Mouse (Mus musculus) kidney, postnatal 0 days (tissue): Measurements from ENCODE around the gene Capn15. TPM values are rescaled to one million over a fixed set of nuclear protein-coding genes. Genes with fewer than 3 reads are reported as not detected.

Experiments
- ATAC-seq: fragments of 200-750 bp; cut with Nextera tagmentation; replicated peaks from 2 replicates; pipeline ENCODE4 v1.8.0; 2017; ENCODE audit warnings: low read depth, moderate number of reproducible peaks, moderate TSS enrichment, moderate library complexity; ENCODE audit not compliant: low FRiP score
- DNase-seq: peaks from one replicate; pipeline ENCODE4 v3.0.0-alpha.2; 2016; ENCODE audit warnings: low spot score
- H3K27ac ChIP-seq: fragments of 300-500 bp; sonication (generic); 2 replicates; pipeline ENCODE4 v1.5.1; 2014; ENCODE audit warnings: mild to moderate bottlenecking
- H3K27me3 ChIP-seq: fragments of 300-500 bp; sonication (generic); 2 replicates; pipeline ENCODE4 v1.6.1; 2014; ENCODE audit warnings: low read length, mixed read lengths; ENCODE audit not compliant: insufficient read depth
- H3K36me3 ChIP-seq: fragments of 300-500 bp; sonication (generic); 2 replicates; pipeline ENCODE4 v1.6.1; 2014; ENCODE audit warnings: low read length, mixed read lengths; ENCODE audit not compliant: insufficient read depth
- H3K4me1 ChIP-seq: fragments of 300-500 bp; sonication (generic); replicated peaks from 2 replicates; pipeline ENCODE4 v1.6.1; 2014; ENCODE audit warnings: antibody characterized with exemption, low read length, mixed read lengths; ENCODE audit not compliant: insufficient read depth
- H3K4me2 ChIP-seq: fragments of 300-500 bp; sonication (generic); 2 replicates; pipeline ENCODE4 v1.6.1; 2014; ENCODE audit warnings: mild to moderate bottlenecking, low read length, moderate library complexity, mixed read lengths
- H3K4me3 ChIP-seq: fragments of 300-500 bp; sonication (generic); replicated peaks from 2 replicates; pipeline ENCODE4 v1.5.1; 2014; ENCODE audit warnings: low read depth, low read length
- H3K9ac ChIP-seq: fragments of 300-500 bp; sonication (generic); 2 replicates; pipeline ENCODE4 v1.6.1; 2014; ENCODE audit warnings: low read depth, low read length
- H3K9me3 ChIP-seq: fragments of 300-500 bp; sonication (generic); replicated peaks from 2 replicates; pipeline ENCODE4 v1.6.1; 2016; ENCODE audit warnings: low read length, inconsistent platforms, mixed read lengths
- CTCF ChIP-seq: IDR thresholded peaks from 2 replicates; pipeline ENCODE4 v1.5.1; 2016; ENCODE audit warnings: antibody characterized with exemption, low read depth, mild to moderate bottlenecking, moderate library complexity
- WGBS: fragments of 180-500 bp; shearing (Covaris S2); extraction: QIAGEN DNeasy Blood & Tissue Kit; methylation state at CpG from one replicate; pipeline ENCODE4 v1.1.7; 2014; 5-methylcytosine and 5-hydroxymethylcytosine counted together
- polyA plus RNA-seq: library from polyadenylated mRNA; unstranded; fragments of >200 nt; fragmentation: Nextera tagmentation; extraction: Ambion mirVana; gene quantifications from 2 replicates; pipeline ENCODE4 v1.2.1, GENCODE M21; 2015

Capn15 gene
- polyA plus RNA-seq, 1 experiment from 2014 or later, result 17.0 TPM

DNA sequence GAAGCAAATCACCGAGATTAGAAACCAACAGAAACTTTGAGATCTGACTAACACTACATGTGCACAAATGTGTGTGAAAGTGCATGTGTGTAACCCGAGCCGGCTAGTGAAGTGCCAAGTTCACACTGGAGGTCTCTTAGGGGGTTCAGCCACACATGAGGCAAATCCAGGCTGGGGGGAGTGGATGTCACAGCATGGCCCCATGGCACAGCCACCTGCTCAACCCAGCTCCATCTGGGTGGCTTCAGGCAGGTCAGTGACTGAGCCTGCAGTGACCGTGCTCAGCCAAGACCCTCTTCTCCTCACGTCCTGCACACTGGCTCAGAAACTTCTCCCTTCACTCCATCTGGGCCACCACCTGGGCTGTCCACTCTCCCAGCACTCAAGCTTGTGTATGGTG is 35.6 kb downstream of the Capn15 start:
- TF ChIP-seq CTCF, result no peak
- DNase-seq (no peak), ATAC-seq (no peak)
- Histone ChIP-seq H3K27ac (no peak overlapping the region), H3K27me3 (peaks cover 13% of the 10 kb centered on the region), H3K36me3 (no peaks in the 10 kb centered on the region), H3K4me3 (no peak overlapping the region), H3K4me2 (peak overlapping the region; percentile 1; the same call in 1 of the 2 replicates), H3K4me1 (peaks cover 2% of the 10 kb centered on the region; the same call in 1 of the 2 replicates), H3K9me3 (no peaks in the 10 kb centered on the region), H3K9ac (no peak overlapping the region)
- WGBS, result 60% methylated on average over 5 of the region's 5 CpGs

DNA sequence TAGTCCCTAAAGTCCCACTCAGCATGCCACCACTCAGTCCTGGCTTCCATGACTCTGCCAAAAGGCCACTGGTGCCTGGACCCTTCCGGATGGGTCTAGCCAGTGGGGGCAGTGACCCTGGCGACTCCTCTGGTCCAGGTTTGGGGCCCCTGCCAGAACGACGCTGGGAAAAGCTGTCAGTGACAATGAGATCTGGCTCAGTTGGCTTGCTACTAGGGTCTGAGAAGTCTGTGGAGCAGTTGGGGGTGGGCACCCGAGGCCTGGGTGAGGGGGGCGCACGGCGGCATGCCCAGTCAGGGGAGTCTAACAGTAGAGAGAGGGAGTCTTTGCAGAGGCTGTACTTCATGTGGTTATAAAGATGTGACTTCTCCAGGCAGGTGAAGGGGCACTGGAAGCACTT is 37.5 kb downstream of the Capn15 start:
- H3K9ac ChIP-seq, result no peak overlapping the region
- no peak for DNase-seq
- H3K4me3 ChIP-seq, result no peak overlapping the region
- peaks cover 2% of the 10 kb centered on the region; the same call in 1 of the 2 replicates for H3K4me1 ChIP-seq
- no peaks in the 10 kb centered on the region for H3K36me3 ChIP-seq
- no peak for ATAC-seq
- H3K27me3 ChIP-seq, result peaks cover 13% of the 10 kb centered on the region
- H3K4me2 ChIP-seq, result no peak overlapping the region
- TF ChIP-seq CTCF, result no peak
- no peaks in the 10 kb centered on the region for H3K9me3 ChIP-seq
- 68% methylated on average over 8 of the region's 8 CpGs for WGBS
- H3K27ac ChIP-seq, result no peak overlapping the region

DNA sequence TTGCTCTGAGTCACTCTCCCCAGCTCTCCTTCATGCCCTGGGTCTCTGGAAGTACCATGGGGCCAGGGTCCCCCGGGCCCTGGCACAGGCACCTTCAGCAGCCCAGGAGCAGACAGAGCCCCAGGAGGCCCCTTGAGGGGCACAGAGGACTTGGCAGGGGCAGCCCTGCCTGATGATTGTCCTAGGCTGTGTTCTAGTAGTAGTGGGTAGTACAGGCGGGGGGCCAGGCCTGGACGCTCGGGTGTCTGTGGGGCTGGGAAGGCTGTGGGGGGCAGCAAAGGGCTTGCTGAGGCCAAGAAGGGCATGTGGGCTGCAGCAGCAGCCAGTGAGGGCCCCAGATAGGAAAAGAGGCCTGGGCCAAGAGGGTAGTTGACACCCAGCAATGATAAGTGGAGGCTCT is 38.0 kb downstream of the Capn15 start:
- Histone ChIP-seq H3K4me2 (no peak overlapping the region), H3K36me3 (no peaks in the 10 kb centered on the region), H3K27me3 (peaks cover 12% of the 10 kb centered on the region), H3K4me3 (no peak overlapping the region), H3K9me3 (no peaks in the 10 kb centered on the region), H3K4me1 (peaks cover 2% of the 10 kb centered on the region; the same call in 1 of the 2 replicates), H3K27ac (no peak overlapping the region), H3K9ac (0 out of 2 replicates have a peak overlapping the region, but pooled peaks have one; percentile 18)
- 69% methylated on average over 4 of the region's 4 CpGs for WGBS
- no peak for DNase-seq
- ATAC-seq, result no peak
- no peak for TF ChIP-seq CTCF

DNA sequence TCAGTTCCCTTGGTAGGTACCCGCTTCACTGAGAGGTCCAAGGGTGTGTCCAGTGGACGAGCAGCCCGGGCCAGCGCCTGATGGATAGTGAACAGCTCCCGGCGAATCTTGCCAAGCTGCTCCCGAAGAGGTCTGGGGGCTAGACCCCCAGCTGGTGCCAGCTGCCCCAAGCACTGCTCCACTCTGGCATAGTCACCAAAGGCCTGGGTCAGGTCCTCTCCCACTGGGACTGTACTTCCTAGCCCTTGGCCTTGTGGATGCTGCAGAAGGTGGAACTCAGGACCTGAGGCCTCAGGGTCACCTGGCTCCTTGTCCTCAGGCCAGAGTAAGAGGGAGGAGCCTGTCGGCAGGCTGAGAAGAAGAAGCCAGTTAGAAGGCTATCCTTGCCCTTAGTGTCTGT is 38.7 kb downstream of the Capn15 start:
- Histone ChIP-seq H3K4me1 (peaks cover 2% of the 10 kb centered on the region; the same call in 1 of the 2 replicates), H3K9me3 (no peaks in the 10 kb centered on the region), H3K36me3 (no peaks in the 10 kb centered on the region), H3K27ac (peak overlapping the region; percentile 71; the same call in 1 of the 2 replicates), H3K9ac (0 out of 2 replicates have a peak overlapping the region, but pooled peaks have one; percentile 18), H3K4me3 (no peak overlapping the region), H3K4me2 (no peak overlapping the region), H3K27me3 (peaks cover 5% of the 10 kb centered on the region; the same call in 1 of the 2 replicates)
- no peak for DNase-seq
- TF ChIP-seq CTCF, result no peak
- no peak for ATAC-seq
- WGBS, result 84% methylated on average over 8 of the region's 8 CpGs

DNA sequence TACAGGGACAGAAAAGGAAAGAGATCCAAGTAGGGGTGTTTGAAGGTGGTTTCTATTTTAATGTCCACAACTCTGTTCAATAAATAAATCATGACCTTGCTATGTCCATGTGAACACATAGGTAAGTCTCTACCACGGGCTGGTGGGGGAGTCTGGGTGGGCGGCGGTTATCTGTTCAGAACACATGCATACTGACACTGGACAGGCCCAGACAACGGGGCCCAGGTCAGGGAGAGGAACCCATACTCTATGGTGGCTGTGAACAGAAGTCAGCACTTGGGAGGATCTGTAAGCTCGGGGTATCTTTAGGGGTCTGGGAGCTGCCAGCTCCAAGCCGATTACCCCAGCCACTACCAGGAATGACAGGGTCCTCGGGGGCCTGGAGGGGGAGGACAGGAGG is 39.2 kb downstream of the Capn15 start:
- Histone ChIP-seq H3K9ac (no peak overlapping the region), H3K36me3 (no peaks in the 10 kb centered on the region), H3K27me3 (peaks cover 4% of the 10 kb centered on the region; the same call in 1 of the 2 replicates), H3K4me3 (no peak overlapping the region), H3K9me3 (no peaks in the 10 kb centered on the region), H3K4me1 (peaks cover 2% of the 10 kb centered on the region; the same call in 1 of the 2 replicates), H3K4me2 (no peak overlapping the region), H3K27ac (peak overlapping the region; percentile 71; the same call in 1 of the 2 replicates)
- no peak for DNase-seq
- no peak for TF ChIP-seq CTCF
- no peak for ATAC-seq
- WGBS, result 77% methylated on average over 7 of the region's 7 CpGs

DNA sequence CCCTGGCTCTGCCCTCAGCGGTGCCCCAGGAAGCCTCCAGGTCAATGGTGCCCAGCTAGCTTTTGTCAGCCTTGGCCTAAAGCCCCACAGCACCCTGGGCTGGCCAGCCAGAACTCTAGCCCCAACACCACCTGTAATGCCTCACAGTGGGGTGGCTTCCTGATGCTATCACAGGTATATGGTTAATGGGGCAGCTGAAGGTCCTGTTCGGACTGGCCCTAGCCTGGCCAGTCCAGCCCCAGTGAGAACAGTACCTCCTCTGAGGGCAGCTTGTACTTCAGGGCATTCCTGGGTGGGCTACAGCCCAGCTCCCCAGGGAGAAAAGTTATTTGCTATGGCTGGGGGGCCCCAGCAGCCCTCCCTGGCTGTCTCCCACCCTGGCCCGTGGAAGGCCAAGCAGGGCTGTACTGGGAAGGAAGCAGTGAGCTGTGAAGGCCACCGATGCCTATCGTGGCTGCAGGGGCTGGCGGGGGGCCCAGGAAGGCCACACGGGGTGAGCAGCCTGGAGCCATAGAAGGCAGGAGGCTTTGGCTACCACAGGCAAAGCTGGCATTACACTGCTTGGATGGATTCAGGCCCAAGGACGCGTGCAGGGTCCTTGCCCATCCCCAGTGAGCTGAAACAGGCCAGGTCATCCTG is 40.0 kb downstream of the Capn15 start:
- ATAC-seq (peak; percentile 70), DNase-seq (peak; percentile 15)
- no peak overlapping the region for H3K9ac ChIP-seq
- WGBS, result 31% methylated on average over 9 of the region's 9 CpGs
- no peak overlapping the region for H3K4me2 ChIP-seq
- no peaks in the 10 kb centered on the region for H3K36me3 ChIP-seq
- H3K27me3 ChIP-seq, result no peaks in the 10 kb centered on the region
- no peaks in the 10 kb centered on the region for H3K9me3 ChIP-seq
- peak overlapping the region; percentile 71 for H3K27ac ChIP-seq
- no peak overlapping the region for H3K4me3 ChIP-seq
- peaks cover 5% of the 10 kb centered on the region for H3K4me1 ChIP-seq
- no peak for TF ChIP-seq CTCF
